In the genomic region with DNA sequence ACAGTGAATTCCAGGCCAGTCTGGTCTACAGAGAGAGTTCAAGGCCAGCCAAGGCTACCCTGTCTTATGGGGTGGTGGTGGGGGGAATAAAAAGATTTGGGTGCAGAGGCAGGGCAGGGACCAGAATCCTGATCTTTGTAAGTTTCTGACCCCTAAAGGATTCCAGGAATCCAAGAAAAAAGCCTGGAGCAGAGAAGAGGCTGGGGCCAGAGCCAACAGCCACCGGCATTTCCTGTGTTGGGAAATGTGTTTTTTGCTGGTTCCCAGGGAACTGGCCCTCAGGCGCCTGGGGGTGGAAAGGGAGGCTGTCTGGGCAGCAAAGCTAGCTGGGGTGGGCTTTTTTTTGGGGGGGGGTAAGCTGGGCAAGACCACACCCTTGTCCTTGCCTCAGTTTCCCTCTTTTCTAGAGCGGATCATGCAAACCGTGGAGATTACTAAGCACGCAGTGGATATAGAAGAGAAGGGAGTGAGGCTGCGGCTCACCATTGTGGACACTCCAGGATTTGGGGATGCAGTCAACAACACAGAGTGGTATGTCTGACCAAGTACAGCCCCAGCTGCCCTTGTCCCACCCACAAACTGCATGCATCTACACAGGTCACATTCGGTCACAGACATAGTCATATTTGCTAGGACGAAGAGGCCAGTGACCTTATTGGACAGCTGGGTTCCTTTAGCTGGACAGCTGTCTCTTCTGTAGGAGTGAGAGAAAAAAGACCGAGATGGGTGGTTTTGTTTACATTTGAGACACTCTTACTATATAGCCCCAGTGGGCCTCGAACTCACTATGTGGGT, we compare ENCODE assay signal across 10 mouse cellular contexts. TPM values are rescaled to one million over a fixed set of nuclear protein-coding genes. Genes with fewer than 3 reads are reported as not detected.
DNase-seq lines count a peak whose midpoint lies in the region; ATAC-seq and TF ChIP-seq lines count a peak whose summit lies in the region.
"Had no signal": no experiment of that assay in that cellular context is flagged by ENCODE, and none has a peak within 500 bp of the region (broad histone marks: within the 10 kb centered on the region; RNA-seq: fewer than 3 reads in every experiment).

No protein-coding gene starts in this region.

- no peak for TF ChIP-seq POLR2A in lung, adult 2 months (IDR thresholded peaks at IDR 0.05; ENCODE audit: borderline replicate concordance, extremely low read depth, low read depth, low read length)

- no peak for ATAC-seq in stomach, postnatal 0 days (ENCODE audit: low FRiP score, low TSS enrichment)
- no peak for ATAC-seq in frontal cortex, adult (ENCODE audit: low TSS enrichment)
- ATAC-seq: midbrain, embryonic 16.5 days had no signal

- H3K4me3 ChIP-seq in lung, adult 2 months (replicated peaks; ENCODE audit: extremely low read depth, low read depth, low read length) = no peak overlapping the region
- H3K4me3 ChIP-seq in stomach, postnatal 0 days (ENCODE audit: low read depth, low read length) = no peak overlapping the region

- 56% methylated on average over 10 of the region's 10 CpGs for WGBS in lung, adult 2 months
- WGBS in stomach, postnatal 0 days = 70% methylated on average over 9 of the region's 10 CpGs

- intact Hi-C loops in left cerebral cortex, postnatal 25 days (cut with DNase I) = no loop called here

- H3K27ac ChIP-seq in stomach, postnatal 0 days (replicated peaks) = peak overlapping the region; percentile 56

- no peaks in the 10 kb centered on the region for H3K36me3 ChIP-seq in stomach, postnatal 0 days (ENCODE audit: control insufficient read depth, insufficient read depth, low read length)

- H3K4me1 ChIP-seq in lung, adult 2 months (ENCODE audit: control insufficient read depth, insufficient read depth, low read length) = peaks cover 8% of the 10 kb centered on the region
- 0 out of 2 replicates have a peak, but pooled peaks cover 2% of the 10 kb centered on the region for H3K4me1 ChIP-seq in stomach, postnatal 0 days (replicated peaks; ENCODE audit: control insufficient read depth, insufficient read depth)

- H3K4me2 ChIP-seq in stomach, postnatal 0 days (replicated peaks; ENCODE audit: low read depth) = no peak overlapping the region

- H3K9ac ChIP-seq in stomach, postnatal 0 days (ENCODE audit: low read length) = no peak overlapping the region

- H3K27me3 ChIP-seq in stomach, postnatal 0 days (ENCODE audit: control insufficient read depth, insufficient read depth, low read length) = no peaks in the 10 kb centered on the region

- no peak for TF ChIP-seq CTCF in lung, adult 2 months (IDR thresholded peaks at IDR 0.05; ENCODE audit: insufficient read depth, low read length)
- no peak for TF ChIP-seq CTCF in stomach, postnatal 0 days (IDR thresholded peaks at IDR 0.05; ENCODE audit: low read depth)

- no peak for TF ChIP-seq EP300 in stomach, postnatal 0 days (optimal IDR thresholded peaks at IDR 0.05)

- H3K9me3 ChIP-seq in stomach, postnatal 0 days (ENCODE audit: control insufficient read depth, low read length) = no peaks in the 10 kb centered on the region

- peak; percentile 56 to 68 for DNase-seq in lung, adult 18-20 months
- no peak for DNase-seq in lung, adult 2 months
- peak; percentile 77 for DNase-seq in heart, adult 8-10 months (ENCODE audit: low spot score)
- peak; percentile 78 for DNase-seq in kidney, postnatal 14 days
- DNase-seq in stomach, postnatal 0 days (ENCODE audit: low spot score) = no peak
- no peak for DNase-seq in left cerebral cortex, postnatal 25 days (ENCODE audit: low spot score in 2 of 2)
- DNase-seq: cerebellum, adult 11-12 months; right cerebral cortex, postnatal 4 days had no signal

RNA-seq across cellular contexts. Expression of gene Mtmr4, which starts 7.1 kb away (rescaled TPM):
- 21.0 and 22.1 TPM in 2 replicates for polyA plus RNA-seq in lung, adult 2 months (2012; rRNA removed)
- total RNA-seq in heart, adult 8-10 months (2022) = 10 to 100 TPM; 20.6 to 25.1 (median 23.0) TPM
- polyA plus RNA-seq in stomach, postnatal 0 days (2015; fragmentation: Nextera tagmentation; extraction: Ambion mirVana) = 9.4 and 11.5 TPM in 2 replicates
- 10 to 100 TPM; 90.6 to 95.2 TPM for total RNA-seq in left cerebral cortex, postnatal 25 days (2021)

RNA-seq across cellular contexts. Expression of gene Sept4, which starts 16.2 kb away (rescaled TPM):
- 149 and 238 TPM in 2 replicates for polyA plus RNA-seq in lung, adult 2 months (2012; rRNA removed)
- 10 to 100 TPM; 36.5 to 54.5 (median 37.7) TPM for total RNA-seq in heart, adult 8-10 months (2022)
- polyA plus RNA-seq in stomach, postnatal 0 days (2015; fragmentation: Nextera tagmentation; extraction: Ambion mirVana) = 25.5 and 26.3 TPM in 2 replicates
- total RNA-seq in left cerebral cortex, postnatal 25 days (2021) = 100 to 1,000 TPM; 135 to 151 TPM

RNA-seq across cellular contexts. Expression of gene Gm11492, which starts 18.5 kb away (rescaled TPM):
- polyA plus RNA-seq in lung, adult 2 months (2012; rRNA removed) = not detected in 2 replicates
- not detected for total RNA-seq in heart, adult 8-10 months (2022)
- not detected in 2 replicates for polyA plus RNA-seq in stomach, postnatal 0 days (2015; fragmentation: Nextera tagmentation; extraction: Ambion mirVana)
- not detected for total RNA-seq in left cerebral cortex, postnatal 25 days (2021)
- polyA plus RNA-seq: midbrain, embryonic 16.5 days had no signal

RNA-seq across cellular contexts. Expression of gene Hsf5, which starts 32.1 kb away (rescaled TPM):
- 0.02 TPM in 1 of 2 replicates, not detected in the other for polyA plus RNA-seq in lung, adult 2 months (2012; rRNA removed)
- total RNA-seq in heart, adult 8-10 months (2022) = under 1 TPM in 2 of 4 experiments, not detected in 2; 0.05 to 0.06 TPM
- 0.12 TPM in 1 of 2 replicates, not detected in the other for polyA plus RNA-seq in stomach, postnatal 0 days (2015; fragmentation: Nextera tagmentation; extraction: Ambion mirVana)
- total RNA-seq in left cerebral cortex, postnatal 25 days (2021) = under 1 TPM; 0.27 to 0.71 TPM

Comparison
In these comparisons a context has a peak if more than half of its experiments do, and no peak if none do; other contexts are left out.
1. DNase-seq: peak in lung, adult 18-20 months (2 of 2), heart, adult 8-10 months (single experiment) and kidney, postnatal 14 days (single experiment); none in lung, adult 2 months (single experiment), stomach, postnatal 0 days (single experiment) and left cerebral cortex, postnatal 25 days (0 of 2).